Mouse (Mus musculus) heart, postnatal 0 days (tissue): ENCODE results near the gene Id3. TPM values are rescaled to one million over a fixed set of nuclear protein-coding genes. Genes with fewer than 3 reads are reported as not detected.

Experiments
- ATAC-seq: fragments of 200-750 bp; cut with Nextera tagmentation; 2 replicates; pipeline ENCODE4 v1.8.0; 2017; ENCODE audit warnings: low read depth, moderate number of reproducible peaks, moderate library complexity; ENCODE audit not compliant: insufficient read depth
- DNase-seq: peaks from one replicate; pipeline ENCODE4 v3.0.0-alpha.2; 2016; ENCODE audit warnings: low spot score
- H3K27ac ChIP-seq: fragments of 300-500 bp; sonication (generic); 2 replicates; pipeline ENCODE4 v1.5.1; 2014; ENCODE audit warnings: low read depth, mild to moderate bottlenecking
- H3K27me3 ChIP-seq: fragments of 300-500 bp; sonication (generic); 2 replicates; pipeline ENCODE4 v1.6.1; 2014; ENCODE audit warnings: low read length, mixed read lengths; ENCODE audit not compliant: control insufficient read depth, insufficient read depth
- H3K36me3 ChIP-seq: fragments of 300-500 bp; sonication (generic); replicated peaks from 2 replicates; pipeline ENCODE4 v1.6.1; 2014; ENCODE audit warnings: low read length, mixed read lengths; ENCODE audit not compliant: control insufficient read depth, insufficient read depth
- H3K4me1 ChIP-seq: fragments of 300-500 bp; sonication (generic); 2 replicates; pipeline ENCODE4 v1.6.1; 2014; ENCODE audit warnings: antibody characterized with exemption; ENCODE audit not compliant: control insufficient read depth, insufficient read depth
- H3K4me2 ChIP-seq: fragments of 300-500 bp; sonication (generic); 2 replicates; pipeline ENCODE4 v1.6.1; 2014; ENCODE audit warnings: low read depth, mild to moderate bottlenecking, low read length, moderate library complexity
- H3K4me3 ChIP-seq: fragments of 300-500 bp; sonication (generic); 2 replicates; pipeline ENCODE4 v1.5.1; 2014; ENCODE audit warnings: low read depth, low read length
- H3K9ac ChIP-seq: fragments of 300-500 bp; sonication (generic); replicated peaks from 2 replicates; pipeline ENCODE4 v1.6.1; 2014; ENCODE audit warnings: low read depth, low read length, mixed read lengths
- H3K9me3 ChIP-seq: fragments of 300-500 bp; sonication (generic); replicated peaks from 2 replicates; pipeline ENCODE4 v1.6.1; 2016; ENCODE audit warnings: low read length; ENCODE audit not compliant: control insufficient read depth
- CTCF ChIP-seq: IDR thresholded peaks from 2 replicates; pipeline ENCODE4 v1.5.1; 2016; ENCODE audit warnings: antibody characterized with exemption, control low read depth, low read depth
- EP300 ChIP-seq: IDR thresholded peaks from 2 replicates; pipeline ENCODE4 v1.6.1; 2016; ENCODE audit warnings: antibody characterized with exemption, low read depth
- WGBS: fragments of 180-500 bp; shearing (Covaris S2); extraction: QIAGEN DNeasy Blood & Tissue Kit; methylation state at CpG from one replicate; pipeline ENCODE4 v1.1.7; 2014; 5-methylcytosine and 5-hydroxymethylcytosine counted together
- polyA plus RNA-seq: library from polyadenylated mRNA; unstranded; fragments of >200 nt; fragmentation: Nextera tagmentation; extraction: Ambion mirVana; gene quantifications from 2 replicates; pipeline ENCODE4 v1.2.1, GENCODE M21; 2015
- total RNA-seq: library from RNA; depleted of rRNA; stranded (reverse); fragments of >200 nt; gene quantifications from 2 replicates; pipeline ENCODE4 v1.2.3, GENCODE M21; 2014; ENCODE audit warnings: low replicate concordance

Gene Id3
- total and polyA plus RNA-seq, 2 experiments from 2014 or later: 169 to 259 TPM

- Histone ChIP-seq H3K27ac (no peak overlapping the region), H3K9me3 (no peaks in the 10 kb centered on the region), H3K4me3 (no peak overlapping the region), H3K9ac (no peak overlapping the region), H3K36me3 (no peaks in the 10 kb centered on the region), H3K27me3 (no peaks in the 10 kb centered on the region), H3K4me2 (no peak overlapping the region), H3K4me1 (no peaks in the 10 kb centered on the region; the same call in 1 of the 2 replicates)
- TF ChIP-seq CTCF (no peak), EP300 (no peak)
- WGBS: 51% methylated on average over 13 of the region's 13 CpGs
- ATAC-seq (no peak), DNase-seq (no peak)
Observed at GRCm38 (mm10) chr4:136127670-136128069, 15.6 kb upstream of the Id3 start.

GRCm38 (mm10) chr4:136129842-136130241 lies 13.5 kb upstream of the Id3 start:
- no peak for DNase-seq
- Histone ChIP-seq H3K4me2 (no peak overlapping the region), H3K27me3 (no peaks in the 10 kb centered on the region), H3K27ac (no peak overlapping the region), H3K4me1 (peaks cover 13% of the 10 kb centered on the region; the same call in 1 of the 2 replicates), H3K9ac (no peak overlapping the region), H3K4me3 (no peak overlapping the region), H3K36me3 (no peaks in the 10 kb centered on the region), H3K9me3 (no peaks in the 10 kb centered on the region)
- WGBS: 79% methylated on average over 1 of the region's 1 CpGs
- ATAC-seq: no peak
- TF ChIP-seq EP300: no peak
- TF ChIP-seq CTCF: no peak

- peaks cover 20% of the 10 kb centered on the region; the same call in 1 of the 2 replicates for H3K4me1 ChIP-seq
- H3K4me2 ChIP-seq: no peak overlapping the region; the same call in 1 of the 2 replicates
- 0 out of 2 replicates have a peak overlapping the region, but pooled peaks have one; percentile 49 for H3K9ac ChIP-seq
- H3K27me3 ChIP-seq: no peaks in the 10 kb centered on the region
- WGBS: 32% methylated on average over 9 of the region's 9 CpGs
- peak overlapping the region; percentile 85 for H3K27ac ChIP-seq
- no peak for ATAC-seq
- TF ChIP-seq EP300 (no peak), CTCF (no peak)
- H3K36me3 ChIP-seq: no peaks in the 10 kb centered on the region
- H3K4me3 ChIP-seq: 0 out of 2 replicates have a peak overlapping the region, but pooled peaks have one; percentile 44
- no peak for DNase-seq
- H3K9me3 ChIP-seq: no peaks in the 10 kb centered on the region
Observed at GRCm38 (mm10) chr4:136133801-136134200, 9.5 kb upstream of the Id3 start.

GRCm38 (mm10) chr4:136134418-136134977 lies 8.8 kb upstream of the Id3 start:
- under 1% methylated on average over 15 of the region's 15 CpGs for WGBS
- H3K4me1 ChIP-seq: peaks cover 23% of the 10 kb centered on the region

GRCm38 (mm10) chr4:136134978-136135873 lies 8.1 kb upstream of the Id3 start:
- H3K4me2 ChIP-seq: peak overlapping the region; percentile 76
- H3K4me1 ChIP-seq: peaks cover 27% of the 10 kb centered on the region
- TF ChIP-seq CTCF (no peak), EP300 (no peak)
- H3K27ac ChIP-seq: peak overlapping the region; percentile 85
- no peaks in the 10 kb centered on the region for H3K27me3 ChIP-seq
- peak; percentile 31 for DNase-seq
- no peaks in the 10 kb centered on the region for H3K9me3 ChIP-seq
- H3K4me3 ChIP-seq: peak overlapping the region; percentile 44
- peak overlapping the region; percentile 49 for H3K9ac ChIP-seq
- peak; percentile 61 for ATAC-seq
- WGBS: 9% methylated on average over 46 of the region's 50 CpGs
- H3K36me3 ChIP-seq: no peaks in the 10 kb centered on the region

More at GRCm38 (mm10) chr4:136134418-136134977, 8.8 kb upstream of the Id3 start:
- peak overlapping the region; percentile 76 for H3K4me2 ChIP-seq
- H3K9ac ChIP-seq: peak overlapping the region; percentile 49
- H3K9me3 ChIP-seq: no peaks in the 10 kb centered on the region
- H3K4me3 ChIP-seq: peak overlapping the region; percentile 44
- ATAC-seq (peak; percentile 51), DNase-seq (peak; percentile 31)
- no peak for TF ChIP-seq CTCF
- no peak for TF ChIP-seq EP300
- H3K27ac ChIP-seq: peak overlapping the region; percentile 85
- H3K36me3 ChIP-seq: no peaks in the 10 kb centered on the region
- no peaks in the 10 kb centered on the region for H3K27me3 ChIP-seq
